Mouse (Mus musculus): ENCODE data around the gene Sfmbt2.

- TF ChIP-seq CTCF (IDR thresholded peaks at IDR 0.05; ENCODE audit: low read depth, low read length) (no peak), POLR2A (IDR thresholded peaks at IDR 0.05; ENCODE audit: insufficient read depth, low read length) (no peak), EP300 (IDR thresholded peaks at IDR 0.05; ENCODE audit: insufficient read depth, low read depth, low read length) (no peak)
These were observed 26.8 kb upstream of the Sfmbt2 start for GRCm38 (mm10) chr2:10343523-10343922.

Measured in ES-Bruce4 (cell line).